Mouse (Mus musculus) Muller cell, postnatal 12 days (primary cell): ENCODE measurements around the gene Acot11.

Experiments
- DNase-seq: peaks from one replicate; pipeline ENCODE4 v3.0.0-alpha.2; 2015; ENCODE audit errors: inconsistent ontology term

Gene Acot11

GRCm38 (mm10) chr4:106804910-106805274 lies at the start of gene Acot11:
TSS of gene Acot11 (minus strand) at chr4:106804998.
- DNase-seq, result peak; percentile 72

DNA sequence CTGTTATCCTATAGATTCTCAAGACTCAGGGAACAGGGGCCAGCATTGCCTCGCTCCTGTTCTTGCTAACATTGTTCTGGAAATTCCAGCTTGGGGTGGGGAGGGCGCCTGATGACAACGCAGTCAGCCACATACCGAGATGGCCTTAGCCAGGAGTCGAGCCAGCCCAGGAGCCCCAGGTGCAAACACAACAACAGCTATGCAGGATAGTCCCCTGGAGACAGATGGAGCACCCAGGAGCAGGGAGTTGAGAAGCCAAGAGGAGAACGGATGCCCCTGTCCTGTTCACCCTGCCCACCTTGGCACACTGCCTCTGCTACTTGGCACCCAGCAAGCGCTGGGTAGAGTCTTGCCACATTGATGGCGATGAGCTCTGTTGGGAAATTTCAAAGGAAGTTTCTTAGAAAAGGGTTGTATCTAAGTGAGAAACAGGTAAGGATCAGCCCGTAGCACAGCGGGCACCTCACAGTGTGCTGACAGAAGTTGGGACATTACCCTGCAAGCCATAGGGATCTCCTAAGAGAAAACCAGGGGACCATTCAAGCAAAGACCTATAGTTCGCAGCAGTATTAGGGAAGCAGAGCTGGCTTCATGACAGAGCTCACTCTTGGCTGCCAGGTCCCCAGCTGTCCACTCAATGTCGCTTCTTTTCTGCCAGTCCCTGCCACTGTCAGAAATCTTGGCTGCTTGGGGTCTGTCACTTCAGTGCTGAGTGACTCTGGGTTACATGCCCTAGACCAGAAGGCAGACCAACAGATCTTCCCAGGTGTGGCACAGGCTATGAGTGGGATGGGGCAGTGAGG lies 43.7 kb upstream of the Acot11 start:
- DNase-seq, result peak; percentile 86

DNA sequence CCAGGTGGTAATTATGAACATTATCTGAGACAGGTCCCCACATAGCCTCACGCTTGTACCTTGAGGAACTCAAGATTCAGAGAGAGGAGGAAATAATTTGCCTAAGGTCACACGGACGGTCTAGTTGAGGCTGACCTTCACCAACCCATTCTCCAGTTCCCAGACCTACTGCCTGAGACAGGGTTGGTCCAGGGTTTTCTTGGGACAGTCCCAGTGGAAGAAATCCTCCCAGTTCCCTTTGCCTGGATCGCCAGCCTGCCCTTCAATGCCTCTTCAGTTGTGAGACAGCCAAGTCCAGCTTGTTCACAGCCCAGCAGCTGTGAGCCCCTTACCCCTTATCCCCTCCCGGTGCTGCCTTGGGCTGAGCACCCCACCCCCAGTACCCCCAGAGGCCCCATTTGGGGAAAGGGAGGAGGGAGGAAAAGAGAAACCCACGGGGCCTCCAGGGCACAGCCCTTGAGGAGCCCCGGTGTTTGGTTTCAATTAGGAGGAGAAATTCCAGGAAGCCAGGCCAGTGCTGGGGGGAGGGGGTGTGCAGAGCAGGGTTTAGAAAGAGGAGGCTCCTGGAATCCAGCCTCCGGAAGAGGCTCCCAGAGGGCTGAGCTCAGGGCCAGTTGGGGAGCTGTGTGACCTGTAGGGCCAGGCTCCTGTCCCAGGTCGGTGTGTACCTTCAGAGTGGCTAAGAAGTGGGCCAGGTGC lies 42.9 kb upstream of the Acot11 start:
- DNase-seq, result peak; percentile 94

DNA sequence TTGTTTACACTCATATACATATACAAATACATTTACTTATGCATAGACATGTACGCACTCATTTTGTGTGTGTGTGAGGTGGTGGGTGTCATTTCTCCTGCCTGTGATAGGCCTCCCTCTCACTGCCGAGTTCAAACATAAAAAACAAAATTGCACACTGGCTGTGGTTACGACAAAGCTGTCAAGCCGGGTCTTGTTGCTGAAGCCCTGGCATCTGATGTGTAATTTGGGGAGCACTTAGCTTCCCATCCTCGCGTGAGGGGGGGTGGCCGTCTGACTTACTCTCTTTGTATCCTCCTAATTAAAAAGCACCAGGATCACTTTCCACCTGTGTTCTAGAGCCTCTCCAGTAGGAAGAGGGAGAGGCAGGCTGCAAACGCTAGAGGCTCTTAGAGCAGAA lies 37.8 kb upstream of the Acot11 start:
- no peak for DNase-seq

DNA sequence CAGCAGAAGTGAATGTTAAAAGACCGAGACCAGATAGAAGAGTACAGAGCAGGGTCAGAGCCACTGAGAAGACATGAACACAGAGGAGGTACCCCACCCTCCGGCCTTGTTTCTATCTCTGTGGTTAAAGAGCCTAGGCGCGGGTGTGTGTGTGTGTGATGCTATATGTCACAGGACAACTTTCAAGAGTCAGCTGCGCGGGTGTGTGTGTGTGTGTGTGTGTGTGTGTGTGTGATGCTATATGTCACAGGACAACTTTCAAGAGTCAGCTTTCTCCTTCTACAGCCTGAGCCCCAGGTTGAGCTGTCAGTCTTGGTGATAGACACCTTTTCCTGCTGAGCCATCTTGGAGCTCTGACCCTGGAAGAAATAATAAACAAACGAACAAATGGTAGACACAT lies 37.1 kb upstream of the Acot11 start:
- no peak for DNase-seq

DNA sequence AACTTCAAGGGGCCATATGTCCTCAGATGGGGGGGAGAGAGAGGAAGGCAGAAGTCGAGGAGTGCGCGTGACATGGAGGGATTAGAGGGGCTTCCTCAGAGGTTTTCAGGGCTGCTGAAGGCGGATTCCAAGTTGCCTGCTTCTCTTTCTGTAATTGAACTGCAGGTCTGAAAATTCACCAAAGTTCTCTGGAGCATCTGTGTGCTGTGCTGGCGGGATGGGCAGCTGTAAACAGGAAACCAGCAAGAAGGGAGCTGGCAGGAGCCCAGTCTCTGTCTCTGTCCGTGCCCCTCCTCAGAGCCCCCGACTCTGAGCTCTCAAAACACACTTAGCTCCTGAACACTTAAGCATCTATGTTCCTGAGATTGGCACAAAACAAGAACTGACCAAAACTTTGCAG lies 36.5 kb upstream of the Acot11 start:
- DNase-seq, result no peak

GRCm38 (mm10) chr4:106840651-106841145 lies 35.9 kb upstream of the Acot11 start:
- DNase-seq, result peak; percentile 26

GRCm38 (mm10) chr4:106839964-106840611 lies 35.3 kb upstream of the Acot11 start:
- DNase-seq, result peak; percentile 94

GRCm38 (mm10) chr4:106839254-106839834 lies 34.5 kb upstream of the Acot11 start:
- DNase-seq, result peak; percentile 71

- peak; percentile 94 for DNase-seq
Measured at GRCm38 (mm10) chr4:106838548-106839253, 33.9 kb upstream of the Acot11 start.

GRCm38 (mm10) chr4:106837964-106838363 lies 33.2 kb upstream of the Acot11 start:
- peak; percentile 81 for DNase-seq

DNA sequence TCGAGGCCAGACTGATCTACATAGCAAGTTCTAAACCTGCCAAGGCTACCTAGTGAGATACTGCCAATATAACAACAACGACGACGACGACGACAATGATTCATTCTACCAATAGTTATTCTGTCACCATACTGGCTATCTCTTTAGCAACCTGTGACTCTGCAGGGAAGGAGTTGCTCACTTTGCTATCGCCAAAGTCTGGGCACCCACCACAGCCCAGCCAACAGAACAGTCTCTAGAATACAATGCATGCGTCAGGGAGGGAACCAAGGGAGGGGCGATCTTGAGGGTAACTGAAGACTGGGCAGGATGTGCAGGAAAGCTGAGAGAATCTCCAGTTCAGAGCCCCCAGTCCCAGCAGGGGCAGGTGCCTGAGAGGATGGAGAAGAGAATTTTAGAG lies 32.6 kb upstream of the Acot11 start:
- DNase-seq, result no peak

DNA sequence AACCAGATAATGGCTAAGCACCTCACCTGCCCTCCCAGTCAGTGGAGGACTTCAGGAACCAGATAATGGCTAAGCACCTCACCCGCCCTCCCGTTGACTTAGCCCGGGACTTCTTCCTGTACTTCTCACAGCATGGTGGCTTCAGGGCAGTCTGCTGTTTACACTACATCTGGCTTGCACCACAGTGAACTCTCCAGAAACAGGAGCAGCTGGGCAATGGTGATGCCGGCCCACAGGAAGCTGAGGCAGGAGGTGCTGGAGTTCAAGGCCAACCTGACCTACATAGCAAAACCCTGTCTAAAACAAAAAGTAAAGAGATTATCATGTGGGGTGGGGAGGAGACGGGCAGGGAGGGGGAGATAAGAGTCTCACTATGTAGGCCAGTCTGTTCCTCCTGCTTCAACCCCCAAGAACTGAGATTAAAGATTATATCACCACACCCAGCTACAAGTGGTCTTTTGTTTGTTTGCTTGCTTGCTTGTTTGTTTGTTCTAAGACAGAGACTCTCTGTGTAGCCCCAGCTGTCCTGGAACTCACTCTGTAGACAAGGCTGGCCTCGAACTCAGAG lies 25.8 kb upstream of the Acot11 start:
- DNase-seq, result no peak

- peak; percentile 85 for DNase-seq
Measured at GRCm38 (mm10) chr4:106827738-106828361, 23.1 kb upstream of the Acot11 start.

DNA sequence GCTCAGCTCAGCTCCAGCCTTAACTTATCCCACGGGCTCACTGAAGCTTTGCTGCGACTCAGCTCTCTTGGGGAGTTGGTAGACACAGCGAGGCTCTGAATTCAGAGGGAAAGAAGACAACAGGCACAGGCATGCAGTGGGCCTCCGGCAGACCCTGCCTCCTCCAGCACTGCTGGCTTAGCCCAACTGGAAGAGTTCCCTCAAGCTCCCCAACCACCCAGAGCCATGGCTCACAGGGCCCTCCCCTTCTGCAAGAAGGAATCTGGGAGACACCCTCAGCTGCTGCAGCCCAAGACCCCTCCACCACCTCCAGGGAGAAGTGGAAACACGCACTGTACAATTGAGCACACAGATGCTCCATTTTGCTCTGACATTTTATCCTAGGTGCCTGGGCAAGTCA lies 20.4 kb upstream of the Acot11 start:
- no peak for DNase-seq

- DNase-seq, result no peak
Measured at GRCm38 (mm10) chr4:106819404-106819803, 14.6 kb upstream of the Acot11 start.

DNA sequence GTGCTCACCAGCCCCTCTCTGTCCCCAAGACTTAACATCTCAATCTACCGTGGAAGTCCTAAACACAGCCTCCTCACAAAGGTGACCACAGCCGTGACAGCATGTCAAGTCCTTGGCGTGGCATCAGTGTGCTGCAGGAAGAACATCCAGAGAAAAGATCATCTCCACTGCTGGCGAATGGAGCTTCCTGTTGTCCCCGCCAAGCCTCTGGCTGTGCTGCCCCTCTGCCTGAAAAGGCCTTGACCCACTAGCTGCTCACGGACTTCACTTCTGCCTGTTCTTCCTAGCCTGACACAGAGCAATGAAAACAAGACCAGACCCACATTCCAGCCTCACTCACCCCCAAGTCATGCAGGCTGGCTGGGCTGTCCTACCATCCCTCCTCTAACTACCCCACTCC lies 13.5 kb upstream of the Acot11 start:
- no peak for DNase-seq

DNA sequence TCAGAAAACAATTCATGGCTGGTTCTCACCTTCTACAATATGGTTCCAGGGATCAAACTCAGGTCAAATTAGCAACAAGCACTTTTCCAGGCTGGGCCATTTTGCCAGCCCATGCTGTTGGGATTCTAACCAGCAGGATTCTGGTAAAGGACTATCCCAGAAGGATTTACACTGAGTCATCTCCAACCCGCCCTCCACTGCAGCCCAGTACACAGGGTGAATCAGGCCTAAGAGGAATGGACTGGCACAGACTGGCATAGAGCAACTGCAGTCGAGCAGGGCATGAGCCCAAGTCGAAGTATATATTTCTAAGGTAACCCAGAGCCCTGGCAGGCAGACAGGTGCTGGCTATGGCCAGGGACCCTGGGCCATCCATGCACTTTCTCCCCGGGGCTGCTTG lies 12.2 kb upstream of the Acot11 start:
- DNase-seq, result no peak

DNA sequence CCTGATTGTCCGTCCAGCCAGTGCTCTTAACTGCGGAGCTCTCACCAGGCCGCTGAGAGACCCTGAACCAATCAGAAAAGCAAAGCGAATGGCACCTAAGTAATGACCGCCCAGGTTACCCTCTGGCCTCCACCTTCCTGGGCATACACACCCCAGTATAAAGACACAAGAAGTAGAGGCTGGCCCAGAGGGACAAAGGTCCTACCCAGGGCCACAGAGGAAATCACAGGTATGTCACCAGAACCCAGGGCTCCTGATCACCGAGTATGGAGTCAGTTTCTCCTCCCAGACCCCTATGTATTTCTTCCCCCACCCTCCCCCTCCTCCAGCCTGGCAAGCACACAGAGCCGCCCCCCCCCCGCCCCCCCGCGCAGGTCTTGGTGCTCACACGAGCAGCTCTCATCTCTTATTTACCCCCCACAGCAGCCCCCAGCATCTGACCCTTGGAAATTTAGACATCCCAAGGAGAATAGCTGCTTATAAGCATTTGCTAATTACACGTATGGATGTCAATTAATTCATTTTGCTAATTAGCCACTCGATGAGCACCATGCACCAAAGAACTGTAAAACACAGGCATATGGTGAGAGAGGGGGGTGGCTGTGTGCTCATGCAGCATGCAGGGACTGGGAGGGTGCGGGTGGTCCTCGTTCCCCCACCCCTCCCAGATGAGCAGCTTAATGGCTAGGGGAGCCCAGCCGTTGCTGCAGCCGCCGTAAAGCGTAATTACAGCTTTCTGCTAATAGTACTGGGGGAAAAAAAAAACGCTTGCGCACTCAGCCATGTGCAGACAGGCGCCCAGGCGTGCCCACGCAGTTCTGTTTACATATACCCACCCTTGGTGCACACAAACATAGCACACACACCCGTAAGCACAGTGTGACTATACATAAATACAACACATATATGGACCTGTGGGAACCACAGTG lies 10.9 kb upstream of the Acot11 start:
- no peak for DNase-seq

DNA sequence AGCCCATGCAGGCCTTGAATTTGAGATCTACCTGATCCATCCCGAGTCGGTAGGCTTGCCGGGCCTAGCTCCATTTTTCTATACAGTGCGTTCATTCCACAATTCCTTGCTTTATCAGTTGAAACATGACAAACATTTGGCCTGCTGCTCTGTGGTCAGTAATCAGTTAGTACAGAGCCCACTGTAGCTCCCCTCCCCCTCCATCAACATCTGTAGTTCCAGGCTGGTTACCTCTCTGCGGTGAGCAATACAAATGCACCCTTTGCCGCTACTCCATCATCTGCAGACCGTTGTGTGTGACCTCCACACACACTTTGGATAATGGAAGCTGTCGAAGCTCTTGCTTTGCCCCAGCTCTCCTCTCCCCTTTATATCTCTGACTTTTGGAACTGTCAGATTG lies 6.4 kb upstream of the Acot11 start:
- DNase-seq, result no peak
